Mouse (Mus musculus) embryonic facial prominence, embryonic 12.5 days (tissue): ENCODE results near the gene Foxo4. TPM values are rescaled to one million over a fixed set of nuclear protein-coding genes. Genes with fewer than 3 reads are reported as not detected.
A peak's percentile ranks its signal among the peaks of the same experiment; 100 is the strongest.

Experiments
- ATAC-seq: fragments of 200-750 bp; cut with Nextera tagmentation; 2 replicates; pipeline ENCODE4 v1.8.0; 2017; ENCODE audit not compliant: insufficient number of reproducible peaks, insufficient read depth, low FRiP score, low TSS enrichment
- H3K27ac ChIP-seq: fragments of 300-500 bp; sonication (generic); 2 replicates; pipeline ENCODE4 v1.5.1; 2016; ENCODE audit warnings: mild to moderate bottlenecking
- H3K27me3 ChIP-seq: fragments of 300-500 bp; sonication (generic); 2 replicates; pipeline ENCODE4 v1.6.1; 2016; ENCODE audit warnings: mild to moderate bottlenecking, moderate library complexity
- H3K36me3 ChIP-seq: fragments of 300-500 bp; sonication (generic); 2 replicates; pipeline ENCODE4 v1.6.1; 2016; ENCODE audit warnings: mild to moderate bottlenecking
- H3K4me1 ChIP-seq: fragments of 300-500 bp; sonication (generic); 2 replicates; pipeline ENCODE4 v1.6.1; 2016
- H3K4me2 ChIP-seq: fragments of 300-500 bp; sonication (generic); replicated peaks from 2 replicates; pipeline ENCODE4 v1.6.1; 2016; ENCODE audit warnings: mild to moderate bottlenecking, moderate library complexity
- H3K4me3 ChIP-seq: fragments of 300-500 bp; sonication (generic); 2 replicates; pipeline ENCODE4 v1.5.1; 2016; ENCODE audit warnings: mild to moderate bottlenecking
- H3K9ac ChIP-seq: fragments of 300-500 bp; sonication (generic); 2 replicates; pipeline ENCODE4 v1.6.1; 2016; ENCODE audit warnings: mild to moderate bottlenecking, moderate library complexity
- H3K9me3 ChIP-seq: fragments of 300-500 bp; sonication (generic); 2 replicates; pipeline ENCODE4 v1.6.1; 2016; ENCODE audit warnings: mild to moderate bottlenecking, moderate library complexity
- WGBS: fragments of 180-500 bp; shearing (Covaris S2); methylation state at CpG from one replicate; pipeline ENCODE4 v1.1.7; 2016; 5-methylcytosine and 5-hydroxymethylcytosine counted together
- polyA plus RNA-seq: library from polyadenylated mRNA; unstranded; fragments of >200 nt; fragmentation: Nextera tagmentation; extraction: Ambion mirVana; gene quantifications from 2 replicates; pipeline ENCODE4 v1.2.1, GENCODE M21; 2016

Foxo4 gene
- polyA plus RNA-seq, 1 experiment from 2014 or later: 3.4 TPM

GRCm38 (mm10) chrX:101299473-101300426 is 45.4 kb downstream of the Foxo4 start:
- peak overlapping the region; percentile 60; the same call in 1 of the 2 replicates for H3K27ac ChIP-seq
- no peaks in the 10 kb centered on the region for H3K9me3 ChIP-seq
- H3K4me3 ChIP-seq: peak overlapping the region; percentile 43
- WGBS: 29% methylated on average over 10 of the region's 13 CpGs
- no peaks in the 10 kb centered on the region for H3K4me1 ChIP-seq
- H3K36me3 ChIP-seq: peaks cover 20% of the 10 kb centered on the region; the same call in 1 of the 2 replicates
- H3K4me2 ChIP-seq: peak overlapping the region; percentile 50
- H3K27me3 ChIP-seq: peaks cover 3% of the 10 kb centered on the region; the same call in 1 of the 2 replicates
- peak overlapping the region; percentile 50 for H3K9ac ChIP-seq
- ATAC-seq: peak; percentile 53; the same call in 1 of the 2 replicates

GRCm38 (mm10) chrX:101300427-101301030 is 46.2 kb downstream of the Foxo4 start:
- H3K4me1 ChIP-seq: no peaks in the 10 kb centered on the region
- ATAC-seq: no peak

GRCm38 (mm10) chrX:101301654-101302053 is 47.3 kb downstream of the Foxo4 start:
- Histone ChIP-seq H3K4me2 (peak overlapping the region; percentile 50), H3K4me3 (no peak overlapping the region), H3K36me3 (peaks cover 4% of the 10 kb centered on the region; the same call in 1 of the 2 replicates), H3K9me3 (no peaks in the 10 kb centered on the region), H3K4me1 (no peaks in the 10 kb centered on the region), H3K27me3 (peaks cover under 1% of the 10 kb centered on the region; the same call in 1 of the 2 replicates), H3K9ac (no peak overlapping the region), H3K27ac (no peak overlapping the region)
- ATAC-seq: no peak
- WGBS: 77% methylated on average over 9 of the region's 9 CpGs

More at GRCm38 (mm10) chrX:101300427-101301030, 46.2 kb downstream of the Foxo4 start:
- peak overlapping the region; percentile 50 for H3K4me2 ChIP-seq
- H3K27me3 ChIP-seq: peaks cover 3% of the 10 kb centered on the region; the same call in 1 of the 2 replicates
- peaks cover 16% of the 10 kb centered on the region; the same call in 1 of the 2 replicates for H3K36me3 ChIP-seq
- WGBS: 26% methylated on average over 13 of the region's 13 CpGs
- H3K9me3 ChIP-seq: no peaks in the 10 kb centered on the region
- H3K27ac ChIP-seq: peak overlapping the region; percentile 60; the same call in 1 of the 2 replicates
- peak overlapping the region; percentile 50 for H3K9ac ChIP-seq
- H3K4me3 ChIP-seq: peak overlapping the region; percentile 43

GRCm38 (mm10) chrX:101304646-101305045 is 50.3 kb downstream of the Foxo4 start:
- no peaks in the 10 kb centered on the region for H3K36me3 ChIP-seq
- H3K9me3 ChIP-seq: no peaks in the 10 kb centered on the region
- WGBS: 50% methylated on average over 2 of the region's 2 CpGs
- H3K27ac ChIP-seq: no peak overlapping the region
- H3K27me3 ChIP-seq: peaks cover 10% of the 10 kb centered on the region; the same call in 1 of the 2 replicates
- no peak overlapping the region for H3K4me2 ChIP-seq
- H3K4me1 ChIP-seq: no peaks in the 10 kb centered on the region
- no peak overlapping the region for H3K4me3 ChIP-seq
- H3K9ac ChIP-seq: no peak overlapping the region
- ATAC-seq: no peak

GRCm38 (mm10) chrX:101309299-101309698 is 55.0 kb downstream of the Foxo4 start:
- no peaks in the 10 kb centered on the region for H3K4me1 ChIP-seq
- no peak overlapping the region for H3K27ac ChIP-seq
- H3K27me3 ChIP-seq: peaks cover 15% of the 10 kb centered on the region; the same call in 1 of the 2 replicates
- no peak for ATAC-seq
- H3K36me3 ChIP-seq: no peaks in the 10 kb centered on the region
- H3K4me3 ChIP-seq: no peak overlapping the region
- WGBS: 90% methylated on average over 5 of the region's 5 CpGs
- H3K9ac ChIP-seq: no peak overlapping the region
- H3K9me3 ChIP-seq: no peaks in the 10 kb centered on the region
- H3K4me2 ChIP-seq: no peak overlapping the region

Other genes starting within 250 kb of the Foxo4 start
- 0.18 TPM in 1 of 2 replicates, not detected in the other for gene Tex11, start 194.9 kb upstream of the Foxo4 start, polyA plus RNA-seq
- 1.5 TPM in 2 replicates for gene Slc7a3, start 168.5 kb upstream of the Foxo4 start, polyA plus RNA-seq
- gene Snx12, start 32.0 kb upstream of the Foxo4 start, polyA plus RNA-seq: 56.7 and 57.2 TPM in 2 replicates
- not detected in 2 replicates for gene Gm614, start 9.5 kb downstream of the Foxo4 start, polyA plus RNA-seq
- gene Il2rg, start 13.7 kb downstream of the Foxo4 start, polyA plus RNA-seq: 5.4 and 5.5 TPM in 2 replicates
- not detected in 2 replicates for gene Gm20489, start 14.5 kb downstream of the Foxo4 start, polyA plus RNA-seq
- gene Med12, start 19.5 kb downstream of the Foxo4 start, polyA plus RNA-seq: 37.2 and 39.4 TPM in 2 replicates
- 15.3 and 18.0 TPM in 2 replicates for gene Nlgn3, start 44.6 kb downstream of the Foxo4 start, polyA plus RNA-seq
- gene Gjb1, start 121.8 kb downstream of the Foxo4 start, polyA plus RNA-seq: not detected in 2 replicates
- gene Zmym3, start 166.3 kb downstream of the Foxo4 start, polyA plus RNA-seq: 40.9 and 46.0 TPM in 2 replicates
- gene Nono, start 174.8 kb downstream of the Foxo4 start, polyA plus RNA-seq: 527 and 544 TPM in 2 replicates
- 7.2 and 7.9 TPM in 2 replicates for gene Itgb1bp2, start 194.6 kb downstream of the Foxo4 start, polyA plus RNA-seq